Mouse (Mus musculus): Measurements from ENCODE around the gene Olfr767.
"Not testable (repeated sequence)": the region's sequence is repeated elsewhere in the genome, so short reads cannot be mapped to it uniquely, and the experiment has no call there.

- not testable (repeated sequence) for TF ChIP-seq POLR2A (IDR thresholded peaks at IDR 0.05; ENCODE audit: control insufficient read depth in 1 of 2, insufficient read depth in 1 of 2, low read depth in 1 of 2, low read length in 2 of 2, poor library complexity in 1 of 2); CTCF (IDR thresholded peaks at IDR 0.05 in 2 of 3, conservative IDR thresholded peaks at IDR 0.05 in 1 of 3; ENCODE audit: control insufficient read depth in 1 of 3, insufficient read depth in 1 of 3, low read depth in 2 of 3, low read length in 3 of 3, poor library complexity in 1 of 3, severe bottlenecking in 1 of 3)
Observed at GRCm38 (mm10) chr10:129082810-129083209, at the start of gene Olfr767.

Data from MEL (cell line).